Mouse (Mus musculus): ENCODE data around the gene Ago4. TPM values are rescaled to one million over a fixed set of nuclear protein-coding genes. Genes with fewer than 3 reads are reported as not detected.

Gene Ago4
- polyA plus RNA-seq, 1 experiment, result 3.5 TPM

DNA sequence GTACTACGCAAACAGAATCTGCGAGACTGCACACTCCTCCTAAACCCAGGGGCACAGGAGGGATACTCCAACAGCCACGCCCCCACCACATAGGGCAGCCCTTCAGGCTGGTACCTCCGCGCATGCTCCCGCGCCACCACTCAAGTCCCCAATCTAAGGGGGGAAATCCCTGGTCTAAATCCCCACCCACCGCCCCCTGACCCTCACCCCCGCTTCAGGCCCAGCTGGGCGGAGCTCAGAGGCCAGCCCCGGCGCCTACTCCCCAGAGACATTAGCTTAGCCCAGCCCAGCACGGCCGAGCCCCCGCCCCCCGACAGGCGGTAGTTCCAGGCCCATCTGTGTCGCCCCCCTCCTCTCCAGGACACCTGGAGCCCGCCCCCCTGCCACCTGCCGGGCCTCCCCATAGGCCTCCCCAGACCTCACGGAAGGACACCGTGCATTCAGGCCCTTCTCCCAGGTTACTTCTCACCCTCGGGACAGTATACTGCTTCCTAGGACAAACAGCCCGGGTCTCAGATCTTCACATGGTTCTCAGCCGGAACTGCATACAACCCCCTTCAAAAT, 65.5 kb downstream of the Ago4 start:
- WGBS, result under 1% methylated on average over 25 of the region's 25 CpGs
- H3K4me3 ChIP-seq (replicated peaks; ENCODE audit: control insufficient read depth, low read depth, low read length), result peak overlapping the region; percentile 61
- H3K27ac ChIP-seq (ENCODE audit: control insufficient read depth, insufficient read depth, low read depth, low read length, poor library complexity), result peak overlapping the region; percentile 64; the same call in 1 of the 2 replicates
- no peaks in the 10 kb centered on the region for H3K4me1 ChIP-seq (ENCODE audit: control insufficient read depth, insufficient read depth, low read length)
- TF ChIP-seq POLR2A (IDR thresholded peaks at IDR 0.05; ENCODE audit: borderline replicate concordance, control insufficient read depth, low read depth, low read length), result no peak
- TF ChIP-seq CTCF (IDR thresholded peaks at IDR 0.05; ENCODE audit: control insufficient read depth, insufficient read depth, low read length), result no peak

DNA sequence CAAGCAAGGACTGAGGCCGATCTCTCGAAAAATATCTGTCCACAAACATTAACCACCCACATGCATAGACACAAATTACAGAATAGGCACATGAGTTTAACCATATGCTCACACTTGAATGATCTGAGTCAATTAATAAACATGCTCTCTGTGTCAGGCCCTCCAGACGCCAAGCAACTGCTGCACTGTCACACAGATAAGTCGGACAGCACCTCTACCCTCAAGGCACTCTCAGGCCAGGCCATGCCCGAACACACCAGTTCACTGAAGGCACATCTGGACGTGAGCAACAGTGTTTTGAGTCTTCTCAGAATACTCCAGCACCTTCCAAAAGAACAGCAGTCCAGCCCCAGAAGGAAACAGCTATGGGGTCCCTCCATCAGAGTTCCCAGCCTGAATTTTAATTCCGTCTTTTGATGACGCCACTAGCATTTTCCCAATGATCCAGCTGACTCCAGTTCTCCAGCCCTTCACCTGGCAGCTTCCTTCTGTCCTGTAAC, 67.0 kb downstream of the Ago4 start:
- WGBS, result 77% methylated on average over 8 of the region's 8 CpGs
- TF ChIP-seq POLR2A (IDR thresholded peaks at IDR 0.05; ENCODE audit: borderline replicate concordance, control insufficient read depth, low read depth, low read length) (no peak), CTCF (IDR thresholded peaks at IDR 0.05; ENCODE audit: control insufficient read depth, insufficient read depth, low read length) (no peak)
- no peaks in the 10 kb centered on the region for H3K4me1 ChIP-seq (ENCODE audit: control insufficient read depth, insufficient read depth, low read length)
- H3K27ac ChIP-seq (ENCODE audit: control insufficient read depth, insufficient read depth, low read depth, low read length, poor library complexity), result no peak overlapping the region
- no peak overlapping the region for H3K4me3 ChIP-seq (replicated peaks; ENCODE audit: control insufficient read depth, low read depth, low read length)

GRCm38 (mm10) chr4:126465843-126466242, 67.4 kb downstream of the Ago4 start:
- H3K4me1 ChIP-seq (ENCODE audit: control insufficient read depth, insufficient read depth, low read length), result no peaks in the 10 kb centered on the region
- no peak overlapping the region for H3K4me3 ChIP-seq (replicated peaks; ENCODE audit: control insufficient read depth, low read depth, low read length)
- WGBS, result 46% methylated on average over 8 of the region's 8 CpGs
- TF ChIP-seq POLR2A (IDR thresholded peaks at IDR 0.05; ENCODE audit: borderline replicate concordance, control insufficient read depth, low read depth, low read length), result no peak
- no peak for TF ChIP-seq CTCF (IDR thresholded peaks at IDR 0.05; ENCODE audit: control insufficient read depth, insufficient read depth, low read length)
- H3K27ac ChIP-seq (ENCODE audit: control insufficient read depth, insufficient read depth, low read depth, low read length, poor library complexity), result no peak overlapping the region

- TF ChIP-seq CTCF (IDR thresholded peaks at IDR 0.05; ENCODE audit: control insufficient read depth, insufficient read depth, low read length) (no peak), POLR2A (IDR thresholded peaks at IDR 0.05; ENCODE audit: borderline replicate concordance, control insufficient read depth, low read depth, low read length) (no peak)
- Histone ChIP-seq H3K4me1 (ENCODE audit: control insufficient read depth, insufficient read depth, low read length) (no peaks in the 10 kb centered on the region), H3K27ac (ENCODE audit: control insufficient read depth, insufficient read depth, low read depth, low read length, poor library complexity) (no peak overlapping the region), H3K4me3 (replicated peaks; ENCODE audit: control insufficient read depth, low read depth, low read length) (no peak overlapping the region)
- WGBS, result 85% methylated on average over 2 of the region's 2 CpGs
Observed at GRCm38 (mm10) chr4:126464892-126465235, 68.4 kb downstream of the Ago4 start.

GRCm38 (mm10) chr4:126464189-126464891, 68.9 kb downstream of the Ago4 start:
- Histone ChIP-seq H3K27ac (ENCODE audit: control insufficient read depth, insufficient read depth, low read depth, low read length, poor library complexity) (no peak overlapping the region), H3K4me3 (replicated peaks; ENCODE audit: control insufficient read depth, low read depth, low read length) (no peak overlapping the region), H3K4me1 (ENCODE audit: control insufficient read depth, insufficient read depth, low read length) (no peaks in the 10 kb centered on the region)
- no peak for TF ChIP-seq POLR2A (IDR thresholded peaks at IDR 0.05; ENCODE audit: borderline replicate concordance, control insufficient read depth, low read depth, low read length)
- no peak for TF ChIP-seq CTCF (IDR thresholded peaks at IDR 0.05; ENCODE audit: control insufficient read depth, insufficient read depth, low read length)
- 42% methylated on average over 4 of the region's 4 CpGs for WGBS

GRCm38 (mm10) chr4:126455441-126455840, 77.8 kb downstream of the Ago4 start:
- Histone ChIP-seq H3K4me1 (ENCODE audit: control insufficient read depth, insufficient read depth, low read length) (no peaks in the 10 kb centered on the region; the same call in 1 of the 2 replicates), H3K4me3 (replicated peaks; ENCODE audit: control insufficient read depth, low read depth, low read length) (no peak overlapping the region), H3K27ac (ENCODE audit: control insufficient read depth, insufficient read depth, low read depth, low read length, poor library complexity) (no peak overlapping the region)
- WGBS, result 93% methylated on average over 7 of the region's 7 CpGs
- TF ChIP-seq CTCF (IDR thresholded peaks at IDR 0.05; ENCODE audit: control insufficient read depth, insufficient read depth, low read length) (no peak), POLR2A (IDR thresholded peaks at IDR 0.05; ENCODE audit: borderline replicate concordance, control insufficient read depth, low read depth, low read length) (no peak)

- H3K4me1 ChIP-seq (ENCODE audit: control insufficient read depth, insufficient read depth, low read length), result no peaks in the 10 kb centered on the region; the same call in 1 of the 2 replicates
- H3K4me3 ChIP-seq (replicated peaks; ENCODE audit: control insufficient read depth, low read depth, low read length), result no peak overlapping the region
- TF ChIP-seq CTCF (IDR thresholded peaks at IDR 0.05; ENCODE audit: control insufficient read depth, insufficient read depth, low read length), result no peak
- TF ChIP-seq POLR2A (IDR thresholded peaks at IDR 0.05; ENCODE audit: borderline replicate concordance, control insufficient read depth, low read depth, low read length), result no peak
- 91% methylated on average over 5 of the region's 5 CpGs for WGBS
- H3K27ac ChIP-seq (ENCODE audit: control insufficient read depth, insufficient read depth, low read depth, low read length, poor library complexity), result no peak overlapping the region
Observed at GRCm38 (mm10) chr4:126454547-126455254, 78.6 kb downstream of the Ago4 start.

GRCm38 (mm10) chr4:126450268-126450667, 83.0 kb downstream of the Ago4 start:
- H3K4me3 ChIP-seq (replicated peaks; ENCODE audit: control insufficient read depth, low read depth, low read length), result no peak overlapping the region
- 85% methylated on average over 1 of the region's 1 CpGs for WGBS

More at GRCm38 (mm10) chr4:126450268-126450667, 83.0 kb downstream of the Ago4 start:
- TF ChIP-seq CTCF (IDR thresholded peaks at IDR 0.05; ENCODE audit: control insufficient read depth, insufficient read depth, low read length), result no peak
- no peak for TF ChIP-seq POLR2A (IDR thresholded peaks at IDR 0.05; ENCODE audit: borderline replicate concordance, control insufficient read depth, low read depth, low read length)
- H3K4me1 ChIP-seq (ENCODE audit: control insufficient read depth, insufficient read depth, low read length), result no peaks in the 10 kb centered on the region
- no peak overlapping the region for H3K27ac ChIP-seq (ENCODE audit: control insufficient read depth, insufficient read depth, low read depth, low read length, poor library complexity)

All from bone marrow, adult 2 months (tissue).